Mouse (Mus musculus) kidney, postnatal 0 days (tissue): Measurements from ENCODE around the gene F7. TPM values are rescaled to one million over a fixed set of nuclear protein-coding genes. Genes with fewer than 3 reads are reported as not detected.
A peak's percentile ranks its signal among the peaks of the same experiment; 100 is the strongest.

Experiments
- ATAC-seq: fragments of 200-750 bp; cut with Nextera tagmentation; replicated peaks from 2 replicates; pipeline ENCODE4 v1.8.0; 2017; ENCODE audit warnings: low read depth, moderate number of reproducible peaks, moderate TSS enrichment, moderate library complexity; ENCODE audit not compliant: low FRiP score
- DNase-seq: peaks from one replicate; pipeline ENCODE4 v3.0.0-alpha.2; 2016; ENCODE audit warnings: low spot score
- H3K27ac ChIP-seq: fragments of 300-500 bp; sonication (generic); 2 replicates; pipeline ENCODE4 v1.5.1; 2014; ENCODE audit warnings: mild to moderate bottlenecking
- H3K27me3 ChIP-seq: fragments of 300-500 bp; sonication (generic); 2 replicates; pipeline ENCODE4 v1.6.1; 2014; ENCODE audit warnings: low read length, mixed read lengths; ENCODE audit not compliant: insufficient read depth
- H3K36me3 ChIP-seq: fragments of 300-500 bp; sonication (generic); 2 replicates; pipeline ENCODE4 v1.6.1; 2014; ENCODE audit warnings: low read length, mixed read lengths; ENCODE audit not compliant: insufficient read depth
- H3K4me1 ChIP-seq: fragments of 300-500 bp; sonication (generic); replicated peaks from 2 replicates; pipeline ENCODE4 v1.6.1; 2014; ENCODE audit warnings: antibody characterized with exemption, low read length, mixed read lengths; ENCODE audit not compliant: insufficient read depth
- H3K4me2 ChIP-seq: fragments of 300-500 bp; sonication (generic); 2 replicates; pipeline ENCODE4 v1.6.1; 2014; ENCODE audit warnings: mild to moderate bottlenecking, low read length, moderate library complexity, mixed read lengths
- H3K4me3 ChIP-seq: fragments of 300-500 bp; sonication (generic); replicated peaks from 2 replicates; pipeline ENCODE4 v1.5.1; 2014; ENCODE audit warnings: low read depth, low read length
- H3K9ac ChIP-seq: fragments of 300-500 bp; sonication (generic); 2 replicates; pipeline ENCODE4 v1.6.1; 2014; ENCODE audit warnings: low read depth, low read length
- H3K9me3 ChIP-seq: fragments of 300-500 bp; sonication (generic); replicated peaks from 2 replicates; pipeline ENCODE4 v1.6.1; 2016; ENCODE audit warnings: low read length, inconsistent platforms, mixed read lengths
- CTCF ChIP-seq: IDR thresholded peaks from 2 replicates; pipeline ENCODE4 v1.5.1; 2016; ENCODE audit warnings: antibody characterized with exemption, low read depth, mild to moderate bottlenecking, moderate library complexity
- WGBS: fragments of 180-500 bp; shearing (Covaris S2); extraction: QIAGEN DNeasy Blood & Tissue Kit; methylation state at CpG from one replicate; pipeline ENCODE4 v1.1.7; 2014; 5-methylcytosine and 5-hydroxymethylcytosine counted together
- polyA plus RNA-seq: library from polyadenylated mRNA; unstranded; fragments of >200 nt; fragmentation: Nextera tagmentation; extraction: Ambion mirVana; gene quantifications from 2 replicates; pipeline ENCODE4 v1.2.1, GENCODE M21; 2015

The F7 gene
- polyA plus RNA-seq, result 0.05 and 0.09 TPM in 2 replicates

DNA sequence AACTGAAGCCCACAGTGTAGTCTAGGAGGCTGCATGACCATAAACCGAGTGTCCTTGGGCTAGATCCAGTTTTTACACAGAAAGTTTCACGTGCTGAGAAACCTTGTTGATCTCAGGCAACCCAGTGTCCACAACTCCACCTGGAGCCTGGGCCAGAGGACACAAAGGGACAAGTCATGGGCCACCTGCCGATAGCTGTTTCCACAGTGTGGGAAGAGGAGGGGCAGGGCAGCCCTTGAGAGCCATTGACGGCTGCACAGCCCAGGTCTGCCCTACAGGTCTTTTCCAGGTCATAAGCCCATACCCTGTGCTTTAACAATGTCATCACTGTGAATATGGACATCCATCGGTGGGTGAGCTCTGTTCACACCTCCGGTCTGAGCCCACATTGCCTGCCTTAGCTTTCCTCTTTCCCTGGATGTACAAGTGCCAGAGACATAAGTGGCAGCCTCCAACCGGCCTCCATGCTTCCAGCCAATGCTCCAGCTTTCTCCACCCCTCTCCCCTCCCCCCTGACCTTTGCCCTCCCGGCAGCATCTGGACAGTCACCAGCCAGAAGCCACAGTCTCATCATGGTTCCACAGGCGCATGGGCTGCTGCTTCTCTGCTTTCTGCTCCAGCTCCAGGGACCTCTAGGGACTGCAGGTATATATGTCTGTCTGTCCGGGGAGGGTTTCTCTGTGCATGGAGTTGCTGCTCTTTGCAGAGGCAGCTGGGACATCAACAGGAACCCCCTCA is at the start of gene F7:
TSS of gene F7 (plus strand) at position 548 of the 738 bp plus-strand sequence.
- WGBS, result 57% methylated on average over 10 of the region's 10 CpGs
- DNase-seq, result no peak
- Histone ChIP-seq H3K4me1 (no peaks in the 10 kb centered on the region), H3K9me3 (no peaks in the 10 kb centered on the region), H3K4me2 (no peak within 1 kb of the TSS), H3K27ac (no peak within 1 kb of the TSS), H3K9ac (no peak within 1 kb of the TSS), H3K4me3 (no peak within 1 kb of the TSS), H3K36me3 (no peaks in the 10 kb centered on the region), H3K27me3 (no peaks in the 10 kb centered on the region)
- no peak for ATAC-seq
- no peak for TF ChIP-seq CTCF

DNA sequence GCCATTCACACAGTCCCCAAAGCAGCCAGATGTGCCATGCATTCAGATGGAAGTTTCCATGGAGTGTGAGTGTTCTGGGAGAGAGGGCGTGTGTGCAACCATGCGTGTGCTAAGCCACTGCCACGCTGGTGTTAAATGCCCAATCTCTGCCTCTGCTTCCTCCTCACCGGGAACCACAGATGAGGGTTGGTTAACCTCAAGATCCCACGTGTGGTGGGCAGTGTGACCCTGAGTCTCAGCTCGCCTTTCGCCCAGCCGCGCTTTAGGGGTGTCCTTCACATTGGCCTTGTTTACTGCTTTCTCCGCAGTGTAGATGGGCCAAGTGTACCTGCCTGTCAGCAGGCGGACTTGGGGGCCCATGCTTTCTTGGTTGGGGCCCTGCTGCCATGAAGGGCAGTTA is 49.5 kb upstream of the F7 start:
- Histone ChIP-seq H3K9me3 (no peaks in the 10 kb centered on the region), H3K27ac (no peak overlapping the region), H3K27me3 (no peaks in the 10 kb centered on the region), H3K4me3 (no peak overlapping the region), H3K36me3 (peaks cover 5% of the 10 kb centered on the region; the same call in 1 of the 2 replicates), H3K9ac (no peak overlapping the region), H3K4me1 (no peaks in the 10 kb centered on the region), H3K4me2 (no peak overlapping the region)
- no peak for ATAC-seq
- no peak for DNase-seq
- 56% methylated on average over 11 of the region's 11 CpGs for WGBS
- no peak for TF ChIP-seq CTCF

DNA sequence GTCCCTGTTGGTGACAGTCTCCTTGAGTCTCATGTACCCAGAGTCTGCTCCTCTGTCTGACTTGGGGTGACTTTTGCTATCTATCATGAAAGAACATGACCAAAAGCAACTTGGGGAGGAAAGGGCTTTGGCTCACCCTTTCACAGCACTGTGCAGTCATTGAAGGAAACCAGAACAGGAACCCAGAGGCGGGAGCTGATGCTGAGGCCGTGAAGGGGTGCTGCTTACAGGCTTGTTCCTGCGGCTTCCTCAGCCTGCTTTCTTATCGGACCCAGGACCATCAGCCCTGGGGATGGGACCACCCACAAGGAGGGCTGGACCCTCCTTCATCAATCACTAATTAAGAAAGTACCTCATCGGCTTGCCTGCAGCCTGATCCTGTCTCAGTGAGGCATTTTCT is 49.1 kb upstream of the F7 start:
- Histone ChIP-seq H3K36me3 (peaks cover 5% of the 10 kb centered on the region; the same call in 1 of the 2 replicates), H3K27me3 (no peaks in the 10 kb centered on the region), H3K4me2 (no peak overlapping the region), H3K4me1 (no peaks in the 10 kb centered on the region), H3K9me3 (no peaks in the 10 kb centered on the region), H3K4me3 (no peak overlapping the region), H3K27ac (no peak overlapping the region), H3K9ac (no peak overlapping the region)
- no peak for TF ChIP-seq CTCF
- WGBS, result 61% methylated on average over 5 of the region's 5 CpGs
- ATAC-seq, result no peak
- DNase-seq, result no peak

DNA sequence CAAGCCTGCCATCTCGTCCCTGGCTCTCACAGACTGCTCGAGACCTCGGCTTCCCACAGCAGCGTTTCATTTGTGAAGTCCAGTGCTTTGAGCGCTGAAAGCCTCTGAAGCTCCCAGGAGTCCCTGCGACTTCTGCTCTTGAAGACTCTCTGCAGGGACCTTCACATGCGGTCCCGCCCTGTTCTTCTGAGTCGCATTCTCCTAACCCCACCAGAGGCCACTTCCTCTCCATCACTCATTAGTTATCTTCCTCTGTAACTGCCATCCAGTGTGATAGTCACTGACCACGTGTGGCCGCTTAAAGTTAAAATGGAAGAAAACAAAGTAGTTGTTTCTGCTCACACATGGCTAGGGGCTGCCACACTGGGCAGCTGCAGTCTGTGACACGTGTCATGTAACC is 48.5 kb upstream of the F7 start:
- Histone ChIP-seq H3K4me3 (no peak overlapping the region), H3K4me1 (no peaks in the 10 kb centered on the region), H3K27ac (no peak overlapping the region), H3K36me3 (peaks cover 5% of the 10 kb centered on the region; the same call in 1 of the 2 replicates), H3K9me3 (no peaks in the 10 kb centered on the region), H3K4me2 (no peak overlapping the region), H3K27me3 (no peaks in the 10 kb centered on the region), H3K9ac (no peak overlapping the region)
- DNase-seq (no peak), ATAC-seq (no peak)
- WGBS, result 74% methylated on average over 12 of the region's 12 CpGs
- no peak for TF ChIP-seq CTCF

DNA sequence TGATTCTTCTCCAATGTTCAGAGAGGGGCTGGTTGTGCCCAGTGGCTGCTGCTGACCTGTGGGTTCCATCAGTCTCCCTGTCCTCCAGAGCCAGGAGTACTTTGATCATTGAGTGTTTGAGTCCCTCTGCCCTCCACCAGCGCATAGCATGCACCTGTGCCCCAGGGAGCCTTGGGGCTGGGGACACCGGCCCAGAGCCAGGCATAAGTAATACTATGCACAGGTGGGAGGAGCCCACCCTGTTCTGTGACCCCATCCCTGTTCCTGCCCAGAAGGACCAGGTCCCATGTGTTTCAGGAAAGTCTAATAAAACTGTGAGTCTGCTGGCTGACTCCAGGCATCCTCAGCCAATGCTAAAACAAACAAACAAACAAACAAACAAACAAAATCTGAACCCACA is 47.5 kb upstream of the F7 start:
- DNase-seq (no peak), ATAC-seq (no peak)
- Histone ChIP-seq H3K9me3 (no peaks in the 10 kb centered on the region), H3K4me2 (no peak overlapping the region), H3K27ac (no peak overlapping the region), H3K4me3 (no peak overlapping the region), H3K36me3 (peaks cover 5% of the 10 kb centered on the region; the same call in 1 of the 2 replicates), H3K27me3 (no peaks in the 10 kb centered on the region), H3K9ac (no peak overlapping the region), H3K4me1 (no peaks in the 10 kb centered on the region)
- WGBS, result 48% methylated on average over 2 of the region's 2 CpGs
- no peak for TF ChIP-seq CTCF

DNA sequence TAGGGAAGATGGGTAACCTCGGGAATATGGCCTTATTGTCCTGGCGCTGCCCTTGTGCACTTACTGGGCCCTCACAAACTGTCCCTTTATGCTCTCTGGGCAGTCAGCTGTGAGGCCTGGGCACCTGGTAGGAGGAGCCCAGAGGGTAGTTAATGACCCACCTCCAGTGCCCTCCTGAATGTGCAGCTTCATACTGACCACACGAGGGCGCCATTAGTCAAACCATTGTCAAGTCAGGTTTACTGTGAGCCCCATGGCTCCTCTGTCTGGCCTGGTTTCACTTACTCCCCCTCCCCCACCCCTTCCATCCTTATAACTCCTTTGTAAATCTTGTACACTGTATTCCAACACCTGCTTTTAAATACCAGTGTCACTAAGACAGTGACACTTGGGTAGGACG is 47.1 kb upstream of the F7 start:
- Histone ChIP-seq H3K27me3 (no peaks in the 10 kb centered on the region), H3K27ac (no peak overlapping the region), H3K9me3 (no peaks in the 10 kb centered on the region), H3K4me1 (no peaks in the 10 kb centered on the region), H3K36me3 (peaks cover 5% of the 10 kb centered on the region; the same call in 1 of the 2 replicates), H3K9ac (no peak overlapping the region), H3K4me2 (no peak overlapping the region), H3K4me3 (no peak overlapping the region)
- WGBS, result 23% methylated on average over 5 of the region's 5 CpGs
- ATAC-seq, result peak; percentile 87
- TF ChIP-seq CTCF, result peak; percentile 85
- DNase-seq, result peak; percentile 89
